Mouse (Mus musculus) neural tube, embryonic 15.5 days (tissue): ENCODE data around the gene Umodl1. TPM values are rescaled to one million over a fixed set of nuclear protein-coding genes. Genes with fewer than 3 reads are reported as not detected.

Source experiments
- ATAC-seq: fragments of 200-750 bp; cut with Nextera tagmentation; 2 replicates; pipeline ENCODE4 v1.8.0; 2017; ENCODE audit warnings: mild to moderate bottlenecking, moderate TSS enrichment, moderate library complexity; ENCODE audit not compliant: low FRiP score
- H3K27ac ChIP-seq: fragments of 300-500 bp; sonication (generic); replicated peaks from 2 replicates; pipeline ENCODE4 v1.5.1; 2015; ENCODE audit warnings: mild to moderate bottlenecking, inconsistent platforms
- H3K27me3 ChIP-seq: fragments of 300-500 bp; sonication (generic); replicated peaks from 2 replicates; pipeline ENCODE4 v1.6.1; 2015; ENCODE audit warnings: inconsistent platforms
- H3K36me3 ChIP-seq: fragments of 300-500 bp; sonication (generic); 2 replicates; pipeline ENCODE4 v1.6.1; 2015; ENCODE audit warnings: inconsistent platforms
- H3K4me1 ChIP-seq: fragments of 300-500 bp; sonication (generic); 2 replicates; pipeline ENCODE4 v1.6.1; 2015; ENCODE audit warnings: inconsistent platforms
- H3K4me2 ChIP-seq: fragments of 300-500 bp; sonication (generic); 2 replicates; pipeline ENCODE4 v1.6.1; 2015; ENCODE audit warnings: inconsistent platforms, mild to moderate bottlenecking, moderate library complexity
- H3K4me3 ChIP-seq: fragments of 300-500 bp; sonication (generic); replicated peaks from 2 replicates; pipeline ENCODE4 v1.5.1; 2015; ENCODE audit warnings: mild to moderate bottlenecking, inconsistent platforms
- H3K9ac ChIP-seq: fragments of 300-500 bp; sonication (generic); replicated peaks from 2 replicates; pipeline ENCODE4 v1.6.1; 2015; ENCODE audit warnings: mild to moderate bottlenecking, inconsistent platforms
- H3K9me3 ChIP-seq: fragments of 300-500 bp; sonication (generic); replicated peaks from 2 replicates; pipeline ENCODE4 v1.6.1; 2016; ENCODE audit warnings: inconsistent platforms
- WGBS: fragments of 180-500 bp; shearing (Covaris S2); methylation state at CpG from one replicate; pipeline ENCODE4 v1.1.7; 2015; ENCODE audit warnings: mixed read lengths; 5-methylcytosine and 5-hydroxymethylcytosine counted together
- polyA plus RNA-seq: library from polyadenylated mRNA; unstranded; fragments of >200 nt; fragmentation: Nextera tagmentation; extraction: Ambion mirVana; gene quantifications from 2 replicates; pipeline ENCODE4 v1.2.1, GENCODE M21; 2015

Gene Umodl1
- polyA plus RNA-seq, 1 experiment from 2014 or later = 0.03 TPM

DNA sequence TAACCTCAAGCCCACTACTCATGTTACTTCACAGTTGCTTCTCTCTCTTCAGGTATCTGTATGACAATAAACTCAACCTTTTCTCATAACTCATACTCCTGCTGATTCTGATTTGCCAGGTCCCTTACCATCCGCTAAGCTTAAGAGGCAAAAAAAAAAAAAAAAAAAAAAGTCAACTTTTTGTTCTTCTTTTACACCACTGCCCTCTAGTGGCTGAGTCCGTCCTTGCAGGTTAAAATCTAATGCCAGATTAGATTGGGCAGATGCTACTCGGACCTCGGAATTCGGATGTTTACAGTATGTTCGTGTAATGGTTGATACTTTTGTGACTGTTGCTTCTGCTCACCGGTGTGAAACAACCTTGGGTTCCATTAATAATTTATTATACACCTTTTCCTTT lies 3.7 kb upstream of the Umodl1 start:
- Histone ChIP-seq H3K36me3 (no peaks in the 10 kb centered on the region), H3K4me2 (no peak overlapping the region), H3K4me3 (no peak overlapping the region), H3K27me3 (no peaks in the 10 kb centered on the region), H3K27ac (no peak overlapping the region), H3K9ac (no peak overlapping the region), H3K4me1 (0 out of 2 replicates have a peak, but pooled peaks cover under 1% of the 10 kb centered on the region), H3K9me3 (no peaks in the 10 kb centered on the region)
- no peak for ATAC-seq
- 2% methylated on average over 7 of the region's 7 CpGs for WGBS

DNA sequence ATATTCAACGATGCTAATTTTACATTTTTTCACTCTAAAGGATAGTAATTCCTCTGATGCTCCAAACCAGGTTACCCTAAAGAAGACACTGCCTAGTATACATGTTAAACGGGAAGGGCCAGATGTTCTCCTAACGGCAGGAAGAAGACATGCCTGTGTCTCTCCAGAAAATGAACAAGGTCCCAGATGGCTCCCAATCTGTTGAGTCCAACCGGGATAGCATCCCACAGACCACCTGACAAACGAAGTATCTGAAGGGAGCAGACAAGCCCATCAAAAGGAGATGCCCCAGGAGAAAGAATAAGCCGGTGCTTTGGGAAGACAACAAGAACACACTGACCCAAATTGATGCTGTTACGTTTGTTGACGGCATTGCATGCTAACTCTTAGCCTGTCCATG lies 2.8 kb upstream of the Umodl1 start:
- Histone ChIP-seq H3K4me1 (no peaks in the 10 kb centered on the region), H3K27me3 (no peaks in the 10 kb centered on the region), H3K27ac (no peak overlapping the region), H3K9ac (no peak overlapping the region), H3K4me2 (no peak overlapping the region), H3K9me3 (no peaks in the 10 kb centered on the region), H3K36me3 (no peaks in the 10 kb centered on the region), H3K4me3 (no peak overlapping the region)
- no peak for ATAC-seq
- 60% methylated on average over 8 of the region's 8 CpGs for WGBS

DNA sequence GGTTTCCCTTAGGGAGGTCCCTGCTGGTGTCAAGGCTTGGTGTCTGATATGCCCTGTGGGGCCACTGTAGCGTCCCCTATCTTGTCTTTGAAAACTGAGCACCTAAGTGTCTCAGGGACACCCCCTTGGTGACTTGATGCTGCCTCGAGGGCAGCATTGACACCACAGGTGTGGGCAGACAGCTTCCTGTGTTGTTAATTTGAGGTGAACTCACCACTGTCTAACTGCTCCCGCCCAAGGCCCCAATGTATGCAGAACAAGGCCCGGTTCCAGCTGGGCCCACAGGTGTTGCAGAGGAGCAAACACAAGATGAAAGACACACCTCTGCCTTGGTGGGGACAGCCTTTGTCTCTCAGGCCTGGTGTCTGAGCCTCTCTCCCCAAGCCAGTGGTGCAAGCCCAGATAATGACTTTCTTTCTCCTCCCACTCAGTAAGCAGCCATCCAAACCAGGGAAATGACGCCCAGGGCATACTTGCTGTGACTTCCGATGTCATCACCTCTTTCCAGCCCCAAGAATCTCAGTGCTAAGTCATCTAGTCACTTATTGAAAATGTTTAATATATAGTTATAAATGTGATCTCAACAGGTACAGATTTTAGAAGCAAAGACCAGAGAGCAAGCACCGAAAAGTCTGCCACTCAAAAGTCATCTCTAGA lies 7.6 kb downstream of the Umodl1 start:
- H3K36me3 ChIP-seq = no peaks in the 10 kb centered on the region
- H3K27ac ChIP-seq = no peak overlapping the region
- H3K9ac ChIP-seq = no peak overlapping the region
- H3K4me2 ChIP-seq = no peak overlapping the region
- H3K9me3 ChIP-seq = no peaks in the 10 kb centered on the region
- ATAC-seq = no peak
- no peak overlapping the region for H3K4me3 ChIP-seq
- no peaks in the 10 kb centered on the region for H3K4me1 ChIP-seq
- no peaks in the 10 kb centered on the region for H3K27me3 ChIP-seq
- WGBS = 67% methylated on average over 7 of the region's 7 CpGs

DNA sequence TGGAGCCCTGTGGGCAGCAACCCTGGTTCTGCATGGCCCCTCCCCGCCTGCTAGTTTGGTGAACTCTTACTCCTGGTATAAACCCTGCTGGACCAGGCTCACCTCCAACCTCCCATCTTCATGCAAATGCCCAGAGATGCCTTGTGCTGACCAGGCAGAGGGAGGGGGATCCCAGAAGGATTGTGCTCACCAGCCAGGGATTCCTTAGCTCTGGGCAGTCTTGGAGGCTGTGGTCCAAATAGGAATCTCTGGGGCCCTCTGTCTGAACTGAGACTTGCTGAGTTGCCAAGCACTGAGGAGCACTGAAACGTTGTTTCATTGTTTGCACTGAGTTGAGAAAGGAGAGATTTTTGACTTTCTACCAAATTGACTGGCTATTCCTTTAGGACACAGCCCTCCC lies 8.4 kb downstream of the Umodl1 start:
- no peaks in the 10 kb centered on the region for H3K27me3 ChIP-seq
- H3K9me3 ChIP-seq = no peaks in the 10 kb centered on the region
- WGBS = 34% methylated on average over 2 of the region's 2 CpGs
- no peak overlapping the region for H3K9ac ChIP-seq
- H3K4me2 ChIP-seq = no peak overlapping the region
- no peak overlapping the region for H3K4me3 ChIP-seq
- no peaks in the 10 kb centered on the region for H3K36me3 ChIP-seq
- no peaks in the 10 kb centered on the region for H3K4me1 ChIP-seq
- ATAC-seq = no peak
- no peak overlapping the region for H3K27ac ChIP-seq

DNA sequence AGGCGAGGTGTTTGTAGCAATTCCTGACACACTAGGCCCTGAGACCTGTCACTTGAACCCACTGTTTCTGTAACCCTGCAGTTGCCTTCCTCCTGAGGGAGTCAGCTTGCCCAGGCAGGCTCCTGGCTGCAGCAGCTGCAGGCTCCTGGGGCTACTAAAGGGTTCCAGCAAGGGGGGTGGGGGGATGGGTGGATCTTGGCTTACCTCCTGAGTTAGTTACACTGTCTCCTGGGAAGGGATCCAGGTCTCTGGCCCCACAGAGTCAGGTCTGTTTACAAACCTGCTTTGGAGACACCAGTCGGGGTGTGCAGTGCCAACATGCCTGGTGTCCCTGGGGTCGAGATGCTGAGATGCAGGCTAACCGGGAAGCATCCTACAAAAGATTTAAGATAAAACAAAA lies 15.5 kb downstream of the Umodl1 start:
- Histone ChIP-seq H3K9ac (no peak overlapping the region), H3K4me2 (no peak overlapping the region), H3K27me3 (no peaks in the 10 kb centered on the region), H3K36me3 (no peaks in the 10 kb centered on the region), H3K27ac (no peak overlapping the region), H3K9me3 (no peaks in the 10 kb centered on the region), H3K4me1 (0 out of 2 replicates have a peak, but pooled peaks cover 2% of the 10 kb centered on the region), H3K4me3 (no peak overlapping the region)
- ATAC-seq = no peak
- WGBS = 71% methylated on average over 4 of the region's 4 CpGs

DNA sequence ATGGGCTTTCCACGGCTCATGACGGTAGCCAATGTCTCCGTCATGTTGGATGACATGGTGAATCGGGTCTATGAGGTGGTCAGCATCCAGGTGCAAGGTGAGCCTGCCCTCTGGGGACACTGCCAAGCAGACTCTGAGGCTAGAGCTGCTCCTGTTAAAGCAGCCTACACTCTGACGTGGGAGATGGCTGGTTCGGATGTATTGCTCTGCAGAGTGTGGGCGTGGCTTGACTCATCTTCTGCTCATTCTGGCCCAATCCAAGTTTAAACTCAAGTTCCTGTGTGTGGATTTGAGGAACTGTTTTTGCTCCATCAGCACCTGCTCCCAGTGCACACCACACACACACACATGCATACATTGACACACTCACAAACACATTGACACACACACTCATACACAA lies 17.4 kb downstream of the Umodl1 start:
- H3K4me2 ChIP-seq = no peak overlapping the region
- H3K27me3 ChIP-seq = no peaks in the 10 kb centered on the region
- WGBS = 91% methylated on average over 7 of the region's 7 CpGs
- H3K4me3 ChIP-seq = no peak overlapping the region
- H3K36me3 ChIP-seq = no peaks in the 10 kb centered on the region
- H3K9me3 ChIP-seq = no peaks in the 10 kb centered on the region
- H3K27ac ChIP-seq = no peak overlapping the region
- no peak for ATAC-seq
- H3K4me1 ChIP-seq = 0 out of 2 replicates have a peak, but pooled peaks cover 2% of the 10 kb centered on the region
- no peak overlapping the region for H3K9ac ChIP-seq

DNA sequence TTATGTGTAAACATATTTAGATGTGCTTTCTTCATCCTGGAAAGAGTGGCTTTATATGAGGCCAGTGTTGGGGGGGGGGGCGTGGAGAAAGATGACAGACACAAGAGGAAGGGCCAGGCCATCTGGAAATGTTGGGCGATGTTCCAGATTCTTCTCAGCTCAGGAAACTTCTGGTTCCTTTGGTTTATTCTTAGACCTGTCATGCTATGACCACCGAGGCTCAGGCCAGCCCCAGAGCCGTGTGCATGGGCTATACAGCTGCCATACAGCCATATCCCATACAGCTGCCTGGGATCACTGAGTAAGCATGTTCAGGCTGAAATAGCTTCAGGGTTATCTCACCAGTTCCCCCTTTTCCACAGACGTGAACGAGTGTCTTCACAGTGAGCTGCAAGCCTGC lies 18.9 kb downstream of the Umodl1 start:
- H3K27me3 ChIP-seq = no peaks in the 10 kb centered on the region
- no peaks in the 10 kb centered on the region for H3K36me3 ChIP-seq
- WGBS = 76% methylated on average over 6 of the region's 6 CpGs
- no peak overlapping the region for H3K4me3 ChIP-seq
- no peak for ATAC-seq
- no peak overlapping the region for H3K4me2 ChIP-seq
- H3K9me3 ChIP-seq = no peaks in the 10 kb centered on the region
- no peak overlapping the region for H3K9ac ChIP-seq
- H3K4me1 ChIP-seq = 0 out of 2 replicates have a peak, but pooled peaks cover 2% of the 10 kb centered on the region
- no peak overlapping the region for H3K27ac ChIP-seq

DNA sequence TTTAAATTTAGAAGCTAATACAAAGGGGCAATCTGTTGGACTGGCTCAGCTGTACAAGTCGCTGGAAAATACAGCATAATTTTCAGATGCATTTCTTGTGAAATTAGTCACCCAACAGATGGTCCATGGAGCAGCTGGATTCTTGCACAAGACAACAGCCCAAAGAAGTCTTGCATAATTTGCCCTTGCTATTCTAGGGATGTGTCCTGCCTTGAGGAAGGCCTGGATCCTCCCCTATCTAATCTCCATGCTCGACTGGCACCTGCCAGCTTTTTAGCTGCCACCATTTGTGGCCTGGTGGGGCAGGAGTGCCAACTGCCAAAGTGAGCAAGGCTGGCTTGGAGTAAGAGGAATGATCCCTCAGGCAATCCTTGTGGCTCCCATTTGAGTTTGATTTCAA lies 22.9 kb downstream of the Umodl1 start:
- 76% methylated on average over 2 of the region's 2 CpGs for WGBS
- no peaks in the 10 kb centered on the region for H3K9me3 ChIP-seq

DNA sequence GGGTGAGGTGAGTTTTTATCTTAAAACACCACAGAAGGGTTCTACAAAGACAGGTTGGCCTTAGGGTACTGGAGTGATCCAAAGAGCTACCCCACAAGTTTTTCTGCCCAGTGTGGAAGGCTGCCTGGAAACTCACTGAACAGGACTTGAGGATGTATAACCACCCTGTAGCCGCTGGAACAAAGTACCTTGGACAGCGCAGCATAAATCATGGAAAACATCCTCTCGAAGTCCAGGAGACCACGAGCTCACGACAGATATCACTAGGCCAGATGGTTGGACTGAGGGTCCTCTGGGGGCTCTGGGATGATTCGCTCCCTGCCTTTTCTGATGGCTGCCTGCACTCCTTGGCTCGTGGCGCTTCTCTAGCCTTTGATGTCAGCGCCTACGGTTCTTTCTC lies 24.1 kb downstream of the Umodl1 start:
- Histone ChIP-seq H3K4me1 (no peaks in the 10 kb centered on the region), H3K9ac (no peak overlapping the region), H3K27ac (no peak overlapping the region), H3K4me3 (no peak overlapping the region), H3K9me3 (no peaks in the 10 kb centered on the region), H3K36me3 (no peaks in the 10 kb centered on the region), H3K27me3 (no peaks in the 10 kb centered on the region), H3K4me2 (no peak overlapping the region)
- 82% methylated on average over 10 of the region's 10 CpGs for WGBS
- ATAC-seq = no peak

More for the DNA sequence above, 22.9 kb downstream of the Umodl1 start:
- no peak for ATAC-seq
- Histone ChIP-seq H3K27ac (no peak overlapping the region), H3K9ac (no peak overlapping the region), H3K4me1 (no peaks in the 10 kb centered on the region), H3K4me3 (no peak overlapping the region), H3K27me3 (no peaks in the 10 kb centered on the region), H3K36me3 (no peaks in the 10 kb centered on the region), H3K4me2 (no peak overlapping the region)

DNA sequence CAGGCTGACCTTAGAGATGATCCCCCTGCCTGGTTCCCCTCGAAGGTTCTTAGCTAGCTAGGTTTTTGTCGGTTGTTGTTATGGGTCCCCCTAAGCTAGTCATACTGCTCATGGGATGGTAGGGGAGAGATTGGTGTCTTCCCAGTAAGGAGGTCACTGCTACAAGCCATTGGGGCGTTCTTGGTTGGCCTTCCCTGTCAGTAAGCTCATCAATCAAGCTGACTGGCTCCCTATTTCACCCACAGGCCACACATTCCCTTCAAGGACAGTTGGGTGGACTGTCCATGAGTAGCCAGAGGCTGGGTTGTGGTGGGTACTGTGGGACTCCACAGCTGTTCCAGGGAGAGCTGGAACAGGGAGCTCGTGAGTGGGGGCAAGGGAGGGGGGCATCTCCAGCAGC lies 29.1 kb downstream of the Umodl1 start:
- 83% methylated on average over 4 of the region's 4 CpGs for WGBS
- Histone ChIP-seq H3K4me3 (no peak overlapping the region), H3K4me2 (no peak overlapping the region), H3K9me3 (no peaks in the 10 kb centered on the region), H3K4me1 (no peaks in the 10 kb centered on the region), H3K36me3 (no peaks in the 10 kb centered on the region), H3K27me3 (no peaks in the 10 kb centered on the region), H3K9ac (no peak overlapping the region), H3K27ac (no peak overlapping the region)
- ATAC-seq = no peak

DNA sequence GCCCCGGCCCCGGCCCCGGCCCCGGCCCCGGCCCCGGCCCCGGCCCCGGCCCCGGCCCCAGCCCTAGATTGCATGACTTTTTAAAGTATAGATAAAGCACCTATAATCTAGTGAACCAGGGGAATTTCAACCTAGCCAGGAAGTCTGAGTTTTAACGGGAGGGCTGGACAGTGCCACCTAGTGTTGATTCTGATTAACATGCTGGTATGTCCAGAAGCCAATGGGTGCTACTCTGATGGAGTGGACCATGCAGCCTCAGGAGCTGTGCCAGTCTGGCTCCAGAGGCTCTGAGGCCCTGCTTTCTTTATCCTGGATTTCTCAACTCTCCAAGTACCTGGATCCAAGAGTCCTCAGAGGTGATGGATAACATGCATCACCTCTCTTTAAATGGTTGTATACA lies 35.8 kb downstream of the Umodl1 start:
- 77% methylated on average over 10 of the region's 10 CpGs for WGBS
- H3K36me3 ChIP-seq = no peaks in the 10 kb centered on the region
- no peak for ATAC-seq

DNA sequence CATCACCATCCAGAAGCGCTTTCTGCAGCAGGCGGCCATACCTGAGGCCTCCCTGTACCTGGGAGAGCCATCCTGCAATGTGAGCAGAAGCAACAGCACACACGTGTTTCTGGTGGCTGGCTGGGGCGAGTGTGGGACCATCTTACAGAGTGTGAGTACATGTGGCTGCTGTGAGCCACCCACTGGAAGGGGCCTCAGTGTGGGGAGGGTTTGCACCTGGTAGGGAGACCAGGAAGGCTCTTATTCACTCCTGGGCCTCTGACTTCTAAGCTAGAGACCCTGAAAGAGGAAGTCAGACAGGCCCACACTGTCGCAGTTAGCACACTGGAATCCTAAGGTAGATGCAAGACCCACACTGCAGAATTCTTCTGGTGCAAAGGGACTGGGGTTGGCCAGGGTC lies 41.9 kb downstream of the Umodl1 start:
- no peak overlapping the region for H3K4me2 ChIP-seq
- H3K4me1 ChIP-seq = peaks cover 4% of the 10 kb centered on the region; the same call in 1 of the 2 replicates
- no peak for ATAC-seq
- no peaks in the 10 kb centered on the region for H3K36me3 ChIP-seq
- H3K27me3 ChIP-seq = no peaks in the 10 kb centered on the region
- H3K9me3 ChIP-seq = no peaks in the 10 kb centered on the region
- 91% methylated on average over 5 of the region's 5 CpGs for WGBS
- no peak overlapping the region for H3K9ac ChIP-seq
- no peak overlapping the region for H3K27ac ChIP-seq
- no peak overlapping the region for H3K4me3 ChIP-seq

More for the DNA sequence above, 35.8 kb downstream of the Umodl1 start:
- Histone ChIP-seq H3K9me3 (no peaks in the 10 kb centered on the region), H3K4me3 (no peak overlapping the region), H3K27ac (no peak overlapping the region), H3K4me2 (no peak overlapping the region), H3K27me3 (no peaks in the 10 kb centered on the region), H3K4me1 (no peaks in the 10 kb centered on the region), H3K9ac (no peak overlapping the region)
